Mouse (Mus musculus): Measurements from ENCODE around the gene Ecel1.

- TF ChIP-seq CTCF (IDR thresholded peaks at IDR 0.05; ENCODE audit: low read depth) (no peak), EP300 (IDR thresholded peaks at IDR 0.05; ENCODE audit: low read depth) (no peak)
Observed at GRCm38 (mm10) chr1:87180896-87181295, 24.6 kb upstream of the Ecel1 start.

Measured in liver, postnatal 0 days (tissue).